Mouse (Mus musculus): ENCODE results near the gene Gldc. TPM values are rescaled to one million over a fixed set of nuclear protein-coding genes. Genes with fewer than 3 reads are reported as not detected.
A peak's percentile ranks its signal among the peaks of the same experiment; 100 is the strongest.

Gldc gene
- polyA plus RNA-seq, 1 experiment from 2014 or later, result 1.1 TPM

- H3K9ac ChIP-seq (ENCODE audit: low read length), result no peak overlapping the region
- H3K4me1 ChIP-seq (ENCODE audit: control insufficient read depth, insufficient read depth, low read length), result no peaks in the 10 kb centered on the region
- H3K27ac ChIP-seq (ENCODE audit: low read length), result no peak overlapping the region
- WGBS, result 70% methylated on average over 4 of the region's 4 CpGs
- no peaks in the 10 kb centered on the region for H3K36me3 ChIP-seq (ENCODE audit: control insufficient read depth, insufficient read depth)
- no peaks in the 10 kb centered on the region for H3K27me3 ChIP-seq (ENCODE audit: control insufficient read depth, insufficient read depth, low read length)
- no peak for ATAC-seq (replicated peaks; ENCODE audit: extremely low read depth, insufficient read depth, low FRiP score)
- no peak overlapping the region for H3K4me3 ChIP-seq (ENCODE audit: low read length)
- no peak overlapping the region for H3K4me2 ChIP-seq (ENCODE audit: low read depth, low read length)
- H3K9me3 ChIP-seq (replicated peaks; ENCODE audit: control insufficient read depth, low read length), result no peaks in the 10 kb centered on the region
Observed at GRCm38 (mm10) chr19:30147306-30147705, 27.9 kb downstream of the Gldc start.

GRCm38 (mm10) chr19:30146761-30147160, 28.5 kb downstream of the Gldc start:
- H3K9me3 ChIP-seq (replicated peaks; ENCODE audit: control insufficient read depth, low read length), result no peaks in the 10 kb centered on the region
- no peak for ATAC-seq (replicated peaks; ENCODE audit: extremely low read depth, insufficient read depth, low FRiP score)
- H3K9ac ChIP-seq (ENCODE audit: low read length), result no peak overlapping the region
- H3K27me3 ChIP-seq (ENCODE audit: control insufficient read depth, insufficient read depth, low read length), result no peaks in the 10 kb centered on the region
- H3K4me2 ChIP-seq (ENCODE audit: low read depth, low read length), result no peak overlapping the region
- no peak overlapping the region for H3K4me3 ChIP-seq (ENCODE audit: low read length)
- 57% methylated on average over 6 of the region's 6 CpGs for WGBS
- no peaks in the 10 kb centered on the region for H3K4me1 ChIP-seq (ENCODE audit: control insufficient read depth, insufficient read depth, low read length)
- H3K27ac ChIP-seq (ENCODE audit: low read length), result no peak overlapping the region
- no peaks in the 10 kb centered on the region for H3K36me3 ChIP-seq (ENCODE audit: control insufficient read depth, insufficient read depth)

GRCm38 (mm10) chr19:30145106-30145505, 30.1 kb downstream of the Gldc start:
- no peaks in the 10 kb centered on the region for H3K36me3 ChIP-seq (ENCODE audit: control insufficient read depth, insufficient read depth)
- 90% methylated on average over 4 of the region's 4 CpGs for WGBS
- H3K4me2 ChIP-seq (ENCODE audit: low read depth, low read length), result no peak overlapping the region
- ATAC-seq (replicated peaks; ENCODE audit: extremely low read depth, insufficient read depth, low FRiP score), result no peak
- no peaks in the 10 kb centered on the region for H3K9me3 ChIP-seq (replicated peaks; ENCODE audit: control insufficient read depth, low read length)
- no peak overlapping the region for H3K4me3 ChIP-seq (ENCODE audit: low read length)
- H3K9ac ChIP-seq (ENCODE audit: low read length), result no peak overlapping the region
- H3K27me3 ChIP-seq (ENCODE audit: control insufficient read depth, insufficient read depth, low read length), result no peaks in the 10 kb centered on the region
- no peak overlapping the region for H3K27ac ChIP-seq (ENCODE audit: low read length)
- H3K4me1 ChIP-seq (ENCODE audit: control insufficient read depth, insufficient read depth, low read length), result no peaks in the 10 kb centered on the region

DNA sequence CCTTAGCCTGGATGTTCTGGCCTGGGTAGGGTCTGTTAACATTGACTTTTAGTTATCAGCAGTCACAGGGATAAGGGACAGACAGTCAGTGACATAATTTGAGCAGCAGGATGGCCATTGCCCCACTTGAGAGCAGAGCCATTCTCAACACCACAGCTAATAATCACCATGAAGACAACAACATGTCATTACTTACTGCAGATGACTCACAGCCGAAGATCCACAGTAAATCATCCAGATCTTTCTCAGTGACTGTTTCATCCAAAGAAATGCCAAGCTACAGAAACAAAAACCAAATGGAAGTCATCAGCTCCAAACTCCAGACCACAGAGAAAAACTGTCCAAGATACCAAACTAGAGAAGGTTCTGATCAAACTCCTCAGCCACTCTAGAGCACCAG, 38.9 kb downstream of the Gldc start:
- Histone ChIP-seq H3K9me3 (replicated peaks; ENCODE audit: control insufficient read depth, low read length) (no peaks in the 10 kb centered on the region), H3K4me3 (ENCODE audit: low read length) (no peak overlapping the region), H3K27me3 (ENCODE audit: control insufficient read depth, insufficient read depth, low read length) (no peaks in the 10 kb centered on the region), H3K9ac (ENCODE audit: low read length) (no peak overlapping the region), H3K4me1 (ENCODE audit: control insufficient read depth, insufficient read depth, low read length) (no peaks in the 10 kb centered on the region), H3K36me3 (ENCODE audit: control insufficient read depth, insufficient read depth) (no peaks in the 10 kb centered on the region), H3K4me2 (ENCODE audit: low read depth, low read length) (no peak overlapping the region), H3K27ac (ENCODE audit: low read length) (no peak overlapping the region)
- WGBS, result 52% methylated on average over 1 of the region's 1 CpGs
- no peak for ATAC-seq (replicated peaks; ENCODE audit: extremely low read depth, insufficient read depth, low FRiP score)

DNA sequence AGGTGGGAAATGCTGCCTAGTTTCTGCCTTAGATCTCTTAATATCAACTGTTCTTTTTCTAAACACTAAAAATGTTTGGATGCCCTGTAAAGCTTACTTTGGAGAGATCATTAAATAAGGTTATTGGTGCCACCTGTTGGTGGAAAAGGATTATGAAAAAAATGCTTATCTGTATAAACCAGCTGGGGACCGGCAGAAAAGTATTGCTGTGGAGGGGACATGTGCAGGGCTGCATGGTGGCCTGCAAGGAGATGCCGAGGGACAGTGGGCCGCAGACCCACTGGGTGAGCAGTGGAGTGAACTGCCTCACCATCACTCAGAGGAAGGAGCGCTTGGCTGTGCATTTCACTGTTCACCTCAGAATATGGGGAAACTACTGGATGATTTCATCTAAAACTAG, 47.1 kb downstream of the Gldc start:
- Histone ChIP-seq H3K36me3 (ENCODE audit: control insufficient read depth, insufficient read depth) (no peaks in the 10 kb centered on the region), H3K27me3 (ENCODE audit: control insufficient read depth, insufficient read depth, low read length) (no peaks in the 10 kb centered on the region), H3K4me3 (ENCODE audit: low read length) (no peak overlapping the region), H3K27ac (ENCODE audit: low read length) (no peak overlapping the region), H3K9ac (ENCODE audit: low read length) (no peak overlapping the region), H3K4me1 (ENCODE audit: control insufficient read depth, insufficient read depth, low read length) (peaks cover 5% of the 10 kb centered on the region), H3K9me3 (replicated peaks; ENCODE audit: control insufficient read depth, low read length) (no peaks in the 10 kb centered on the region), H3K4me2 (ENCODE audit: low read depth, low read length) (no peak overlapping the region)
- no peak for ATAC-seq (replicated peaks; ENCODE audit: extremely low read depth, insufficient read depth, low FRiP score)
- WGBS, result 58% methylated on average over 4 of the region's 4 CpGs

DNA sequence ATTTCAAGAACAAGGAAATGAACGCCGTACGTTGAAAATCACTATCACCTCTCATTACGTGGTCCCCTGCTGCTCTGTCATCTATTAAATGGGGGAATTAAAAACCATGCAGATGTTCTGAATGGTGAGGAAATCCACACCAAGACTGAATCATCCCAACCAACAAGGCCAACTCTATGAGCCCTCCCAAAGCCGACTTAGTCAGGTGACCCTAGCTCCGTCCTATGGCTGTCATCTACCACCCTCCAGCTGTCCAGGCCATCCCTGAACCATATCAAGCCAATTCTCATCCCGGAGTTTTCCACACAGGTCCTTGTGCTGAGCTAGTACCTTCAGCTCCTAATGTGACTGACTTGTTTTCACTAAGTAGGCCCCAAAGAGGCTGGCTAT, 49.6 kb downstream of the Gldc start:
- WGBS, result 48% methylated on average over 7 of the region's 7 CpGs

GRCm38 (mm10) chr19:30124999-30125669, 50.1 kb downstream of the Gldc start:
- Histone ChIP-seq H3K4me2 (ENCODE audit: low read depth, low read length) (no peak overlapping the region), H3K4me1 (ENCODE audit: control insufficient read depth, insufficient read depth, low read length) (peaks cover 5% of the 10 kb centered on the region), H3K27me3 (ENCODE audit: control insufficient read depth, insufficient read depth, low read length) (no peaks in the 10 kb centered on the region), H3K9me3 (replicated peaks; ENCODE audit: control insufficient read depth, low read length) (no peaks in the 10 kb centered on the region), H3K9ac (ENCODE audit: low read length) (no peak overlapping the region), H3K4me3 (ENCODE audit: low read length) (no peak overlapping the region), H3K36me3 (ENCODE audit: control insufficient read depth, insufficient read depth) (no peaks in the 10 kb centered on the region), H3K27ac (ENCODE audit: low read length) (0 out of 2 replicates have a peak overlapping the region, but pooled peaks have one; percentile 27)
- peak; percentile 67 for ATAC-seq (replicated peaks; ENCODE audit: extremely low read depth, insufficient read depth, low FRiP score)
- 25% methylated on average over 7 of the region's 7 CpGs for WGBS

More for the DNA sequence above, 49.6 kb downstream of the Gldc start:
- H3K27ac ChIP-seq (ENCODE audit: low read length), result no peak overlapping the region
- no peak for ATAC-seq (replicated peaks; ENCODE audit: extremely low read depth, insufficient read depth, low FRiP score)
- H3K36me3 ChIP-seq (ENCODE audit: control insufficient read depth, insufficient read depth), result no peaks in the 10 kb centered on the region
- peaks cover 5% of the 10 kb centered on the region for H3K4me1 ChIP-seq (ENCODE audit: control insufficient read depth, insufficient read depth, low read length)
- H3K9me3 ChIP-seq (replicated peaks; ENCODE audit: control insufficient read depth, low read length), result no peaks in the 10 kb centered on the region
- no peak overlapping the region for H3K4me3 ChIP-seq (ENCODE audit: low read length)
- no peaks in the 10 kb centered on the region for H3K27me3 ChIP-seq (ENCODE audit: control insufficient read depth, insufficient read depth, low read length)
- no peak overlapping the region for H3K9ac ChIP-seq (ENCODE audit: low read length)
- H3K4me2 ChIP-seq (ENCODE audit: low read depth, low read length), result no peak overlapping the region

GRCm38 (mm10) chr19:30118344-30119312, 56.6 kb downstream of the Gldc start:
- no peak for ATAC-seq (replicated peaks; ENCODE audit: extremely low read depth, insufficient read depth, low FRiP score)
- no peaks in the 10 kb centered on the region for H3K27me3 ChIP-seq (ENCODE audit: control insufficient read depth, insufficient read depth, low read length)
- 83% methylated on average over 17 of the region's 17 CpGs for WGBS

DNA sequence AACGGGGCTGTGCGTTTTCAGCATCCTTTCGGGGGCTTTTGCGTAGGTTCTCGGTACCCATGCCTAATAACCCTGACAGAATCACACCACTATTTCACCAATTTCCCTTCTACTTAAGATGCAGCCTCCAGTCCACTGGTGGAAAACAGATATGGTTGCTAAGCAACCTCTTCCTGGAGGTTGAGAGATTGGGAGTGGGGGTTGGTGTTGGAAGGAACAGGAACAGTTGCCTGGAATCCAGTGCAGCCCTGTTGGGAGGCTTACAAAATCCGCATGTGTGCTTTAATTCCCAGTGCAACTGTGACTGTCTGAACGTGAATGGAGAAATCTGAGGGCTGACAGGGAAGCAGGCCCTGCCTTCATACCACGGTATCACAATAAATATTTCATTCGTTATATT, 57.5 kb downstream of the Gldc start:
- H3K36me3 ChIP-seq (ENCODE audit: control insufficient read depth, insufficient read depth), result no peaks in the 10 kb centered on the region
- H3K27me3 ChIP-seq (ENCODE audit: control insufficient read depth, insufficient read depth, low read length), result no peaks in the 10 kb centered on the region
- no peaks in the 10 kb centered on the region for H3K9me3 ChIP-seq (replicated peaks; ENCODE audit: control insufficient read depth, low read length)
- no peaks in the 10 kb centered on the region for H3K4me1 ChIP-seq (ENCODE audit: control insufficient read depth, insufficient read depth, low read length)
- H3K4me3 ChIP-seq (ENCODE audit: low read length), result no peak overlapping the region
- ATAC-seq (replicated peaks; ENCODE audit: extremely low read depth, insufficient read depth, low FRiP score), result peak; percentile 41; the same call in 1 of the 2 replicates
- WGBS, result 53% methylated on average over 9 of the region's 9 CpGs
- no peak overlapping the region for H3K27ac ChIP-seq (ENCODE audit: low read length)
- no peak overlapping the region for H3K9ac ChIP-seq (ENCODE audit: low read length)
- no peak overlapping the region for H3K4me2 ChIP-seq (ENCODE audit: low read depth, low read length)

More at GRCm38 (mm10) chr19:30118344-30119312, 56.6 kb downstream of the Gldc start:
- Histone ChIP-seq H3K36me3 (ENCODE audit: control insufficient read depth, insufficient read depth) (no peaks in the 10 kb centered on the region), H3K4me3 (ENCODE audit: low read length) (no peak overlapping the region), H3K9ac (ENCODE audit: low read length) (no peak overlapping the region), H3K9me3 (replicated peaks; ENCODE audit: control insufficient read depth, low read length) (no peaks in the 10 kb centered on the region), H3K4me2 (ENCODE audit: low read depth, low read length) (no peak overlapping the region), H3K4me1 (ENCODE audit: control insufficient read depth, insufficient read depth, low read length) (no peaks in the 10 kb centered on the region), H3K27ac (ENCODE audit: low read length) (no peak overlapping the region)
